Mouse (Mus musculus) spleen, postnatal 4 days (tissue): ENCODE measurements around the gene Wipf2.
A peak's percentile ranks its signal among the peaks of the same experiment; 100 is the strongest.
"Not testable (repeated sequence)": the region's sequence is repeated elsewhere in the genome, so short reads cannot be mapped to it uniquely, and the experiment has no call there.

Source experiments
- DNase-seq, 2 experiments: peaks; one replicate each; pipeline ENCODE4 v3.0.0; 2022; ENCODE audit warnings: low spot score in 2 of 2

Wipf2 gene

GRCm38 (mm10) chr11:98930773-98931512, 67.5 kb downstream of the Wipf2 start:
- DNase-seq = no peak

GRCm38 (mm10) chr11:98931513-98932292, 68.3 kb downstream of the Wipf2 start:
- no peak for DNase-seq

- DNase-seq = no peak
Observed at GRCm38 (mm10) chr11:98932293-98933091, 69.1 kb downstream of the Wipf2 start.

- DNase-seq = peak; percentile 66 to 82
Observed at GRCm38 (mm10) chr11:98933151-98933550, 69.7 kb downstream of the Wipf2 start.

- not testable (repeated sequence) for DNase-seq
Observed at GRCm38 (mm10) chr11:98933847-98934246, 70.4 kb downstream of the Wipf2 start.

- no peak for DNase-seq
Observed at GRCm38 (mm10) chr11:98934367-98934766, 70.9 kb downstream of the Wipf2 start.

GRCm38 (mm10) chr11:98935123-98935522, 71.7 kb downstream of the Wipf2 start:
- DNase-seq = no peak

GRCm38 (mm10) chr11:98936170-98936569, 72.7 kb downstream of the Wipf2 start:
- no peak for DNase-seq

GRCm38 (mm10) chr11:98936606-98937409, 73.4 kb downstream of the Wipf2 start:
- DNase-seq = no peak

- peak; percentile 77 to 84 for DNase-seq
Observed at GRCm38 (mm10) chr11:98937410-98937913, 74.0 kb downstream of the Wipf2 start.

GRCm38 (mm10) chr11:98937914-98938694, 74.7 kb downstream of the Wipf2 start:
- no peak for DNase-seq

- DNase-seq = no peak
Observed at GRCm38 (mm10) chr11:98938701-98939083, 75.3 kb downstream of the Wipf2 start.

GRCm38 (mm10) chr11:98939084-98939952, 75.9 kb downstream of the Wipf2 start:
- DNase-seq = no peak

- DNase-seq = no peak
Observed at GRCm38 (mm10) chr11:98939953-98940641, 76.7 kb downstream of the Wipf2 start.

GRCm38 (mm10) chr11:98940776-98941175, 77.3 kb downstream of the Wipf2 start:
- DNase-seq = no peak

- DNase-seq = no peak
Observed at GRCm38 (mm10) chr11:98941341-98941825, 77.9 kb downstream of the Wipf2 start.

GRCm38 (mm10) chr11:98941826-98942550, 78.5 kb downstream of the Wipf2 start:
- peak; percentile 74 to 87 for DNase-seq

- no peak for DNase-seq
Observed at GRCm38 (mm10) chr11:98942555-98942922, 79.1 kb downstream of the Wipf2 start.
